Mouse (Mus musculus) MEL (cell line): ENCODE measurements around the gene Jup.

ENCODE experiments used
- CTCF ChIP-seq, 3 experiments: IDR thresholded peaks in 2 of 3; conservative IDR thresholded peaks in 1 of 3; 2 replicates each; pipeline ENCODE4 v1.5.1; 2011 to 2012; ENCODE audit warnings: low read length in 3 of 3, low read depth in 2 of 3, mild to moderate bottlenecking in 2 of 3, improper control_type of control experiment in 1 of 3, inconsistent platforms in 1 of 3, mixed read lengths in 1 of 3, moderate library complexity in 1 of 3; ENCODE audit not compliant: control insufficient read depth in 1 of 3, insufficient read depth in 1 of 3, poor library complexity in 1 of 3, severe bottlenecking in 1 of 3
- ETS1 ChIP-seq: IDR thresholded peaks from 2 replicates; pipeline ENCODE4 v1.6.1; 2012; ENCODE audit warnings: low read depth, mild to moderate bottlenecking, inconsistent platforms, low read length, improper control_type of control experiment, moderate library complexity
- JUND ChIP-seq: IDR thresholded peaks from 2 replicates; pipeline ENCODE4 v1.6.1; 2011; ENCODE audit warnings: low read depth, mild to moderate bottlenecking, improper control_type of control experiment, low read length
- POLR2A ChIP-seq, 2 experiments: IDR thresholded peaks; 2 replicates each; pipeline ENCODE4 v1.6.1; 2011 to 2012; ENCODE audit warnings: low read length in 2 of 2, mild to moderate bottlenecking in 2 of 2, control low read depth in 1 of 2, improper control_type of control experiment in 1 of 2, low read depth in 1 of 2, moderate library complexity in 1 of 2; ENCODE audit not compliant: control insufficient read depth in 1 of 2, insufficient read depth in 1 of 2, poor library complexity in 1 of 2
- TAL1 ChIP-seq: IDR thresholded peaks from 2 replicates; pipeline ENCODE4 v1.6.1; 2012; ENCODE audit warnings: mild to moderate bottlenecking, inconsistent platforms, low read length, moderate library complexity, mixed read lengths
- USF1 ChIP-seq: IDR thresholded peaks from 2 replicates; pipeline ENCODE4 v1.6.1; 2014; ENCODE audit warnings: low read depth, mild to moderate bottlenecking, inconsistent platforms, low read length, improper control_type of control experiment, moderate library complexity

DNA sequence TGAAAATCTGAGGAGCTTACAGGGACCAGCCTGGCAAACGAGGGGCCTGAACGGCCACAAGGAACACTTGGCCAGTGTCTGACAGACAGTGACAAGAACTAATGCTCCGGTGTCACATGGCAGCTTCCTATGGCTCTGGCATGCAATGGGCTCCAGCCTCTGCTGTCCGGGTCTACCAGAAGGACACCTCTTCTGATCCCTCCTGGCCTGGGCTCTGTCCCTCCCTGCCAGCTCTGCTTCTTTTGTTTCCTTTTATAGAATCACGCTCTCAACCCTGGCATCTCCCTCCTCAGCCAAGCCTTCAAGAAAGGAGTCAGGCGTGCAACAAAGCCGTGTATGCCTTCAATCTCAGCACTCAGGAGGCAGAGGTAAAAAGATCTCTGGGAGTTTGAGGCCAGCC, 32.5 kb upstream of the Jup start:
- TF ChIP-seq USF1 (no peak), CTCF (IDR thresholded peaks at IDR 0.05 in 2 of 3, conservative IDR thresholded peaks at IDR 0.05 in 1 of 3; ENCODE audit: control insufficient read depth in 1 of 3, insufficient read depth in 1 of 3, low read depth in 2 of 3, low read length in 3 of 3, poor library complexity in 1 of 3, severe bottlenecking in 1 of 3) (no peak), JUND (no peak), ETS1 (no peak), POLR2A (IDR thresholded peaks at IDR 0.05; ENCODE audit: control insufficient read depth in 1 of 2, insufficient read depth in 1 of 2, low read depth in 1 of 2, low read length in 2 of 2, poor library complexity in 1 of 2) (no peak), TAL1 (no peak)
